Mouse (Mus musculus): ENCODE results near the gene Nav2.

Nav2 gene

GRCm38 (mm10) chr7:49484036-49484744 lies 575.7 kb downstream of the Nav2 start:
- no peak for DNase-seq (ENCODE audit: low read depth, low spot score)

GRCm38 (mm10) chr7:49485292-49485847 lies 576.9 kb downstream of the Nav2 start:
- no peak for DNase-seq (ENCODE audit: low read depth, low spot score)

GRCm38 (mm10) chr7:49487347-49487746 lies 578.8 kb downstream of the Nav2 start:
- no peak for DNase-seq (ENCODE audit: low read depth, low spot score)

- DNase-seq (ENCODE audit: low read depth, low spot score) = no peak
These were observed 580.1 kb downstream of the Nav2 start for GRCm38 (mm10) chr7:49488493-49489087.

GRCm38 (mm10) chr7:49490814-49491213 lies 582.3 kb downstream of the Nav2 start:
- DNase-seq (ENCODE audit: low read depth, low spot score) = no peak

- no peak for DNase-seq (ENCODE audit: low read depth, low spot score)
These were observed 584.1 kb downstream of the Nav2 start for GRCm38 (mm10) chr7:49492622-49493021.

- peak; percentile 22 for DNase-seq (ENCODE audit: low read depth, low spot score)
These were observed 584.7 kb downstream of the Nav2 start for GRCm38 (mm10) chr7:49493210-49493609.

GRCm38 (mm10) chr7:49494654-49495053 lies 586.1 kb downstream of the Nav2 start:
- DNase-seq (ENCODE audit: low read depth, low spot score) = no peak

GRCm38 (mm10) chr7:49496111-49496510 lies 587.6 kb downstream of the Nav2 start:
- DNase-seq (ENCODE audit: low read depth, low spot score) = no peak

GRCm38 (mm10) chr7:49496766-49497425 lies 588.4 kb downstream of the Nav2 start:
- DNase-seq (ENCODE audit: low read depth, low spot score) = no peak

- DNase-seq (ENCODE audit: low read depth, low spot score) = no peak
These were observed 588.9 kb downstream of the Nav2 start for GRCm38 (mm10) chr7:49497426-49497892.

- DNase-seq (ENCODE audit: low read depth, low spot score) = no peak
These were observed 591.1 kb downstream of the Nav2 start for GRCm38 (mm10) chr7:49499598-49499997.

- DNase-seq (ENCODE audit: low read depth, low spot score) = no peak
These were observed 592.4 kb downstream of the Nav2 start for GRCm38 (mm10) chr7:49500916-49501315.

- no peak for DNase-seq (ENCODE audit: low read depth, low spot score)
These were observed 594.9 kb downstream of the Nav2 start for GRCm38 (mm10) chr7:49503419-49503818.

GRCm38 (mm10) chr7:49503881-49504280 lies 595.4 kb downstream of the Nav2 start:
- no peak for DNase-seq (ENCODE audit: low read depth, low spot score)

- DNase-seq (ENCODE audit: low read depth, low spot score) = no peak
These were observed 595.8 kb downstream of the Nav2 start for GRCm38 (mm10) chr7:49504297-49504696.

- DNase-seq (ENCODE audit: low read depth, low spot score) = no peak
These were observed 596.5 kb downstream of the Nav2 start for GRCm38 (mm10) chr7:49505024-49505423.

- DNase-seq (ENCODE audit: low read depth, low spot score) = no peak
These were observed 597.7 kb downstream of the Nav2 start for GRCm38 (mm10) chr7:49506085-49506820.

GRCm38 (mm10) chr7:49507943-49508506 lies 599.5 kb downstream of the Nav2 start:
- no peak for DNase-seq (ENCODE audit: low read depth, low spot score)

- no peak for DNase-seq (ENCODE audit: low read depth, low spot score)
These were observed 603.4 kb downstream of the Nav2 start for GRCm38 (mm10) chr7:49511820-49512453.
